Mouse (Mus musculus) heart, adult 2 months (tissue): ENCODE measurements around the gene Itpr2.

ENCODE experiments used
- CTCF ChIP-seq: fragments of 200-600 bp; IDR thresholded peaks from 2 replicates; pipeline ENCODE4 v1.8.1; 2022; ENCODE audit warnings: antibody characterized with exemption, mild to moderate bottlenecking, moderate library complexity
- EP300 ChIP-seq: fragments of 200-500 bp; IDR thresholded peaks from 2 replicates; pipeline ENCODE4 v1.6.1; 2011; ENCODE audit warnings: low read depth, low read length, control low read depth; ENCODE audit not compliant: insufficient read depth
- POLR2A ChIP-seq: fragments of 200-500 bp; IDR thresholded peaks from 2 replicates; pipeline ENCODE4 v1.6.1; 2011; ENCODE audit warnings: mild to moderate bottlenecking, low read depth, low read length, control low read depth; ENCODE audit not compliant: insufficient read depth

- TF ChIP-seq CTCF, result no peak
- TF ChIP-seq EP300, result no peak
- TF ChIP-seq POLR2A, result no peak
Observed at GRCm38 (mm10) chr6:146550421-146550820, 48.4 kb upstream of the Itpr2 start.
